Mouse (Mus musculus): Measurements from ENCODE around the gene Rnf180.

GRCm38 (mm10) chr13:105089276-105089675 lies 205.3 kb downstream of the Rnf180 start:
- TF ChIP-seq POLR2A (IDR thresholded peaks at IDR 0.05; ENCODE audit: low read depth, low read length) (no peak), CTCF (IDR thresholded peaks at IDR 0.05; ENCODE audit: borderline replicate concordance, insufficient read depth, low read length) (no peak)
